Comparison of ENCODE assay signal across 11 mouse cellular contexts in genomic region chr14:76617447-76617846, GRCm38 (mm10).
DNase-seq lines count a peak whose midpoint lies in the region; ATAC-seq and TF ChIP-seq lines count a peak whose summit lies in the region.
"Had no signal": no experiment of that assay in that cellular context is flagged by ENCODE, and none has a peak within 500 bp of the region (broad histone marks: within the 10 kb centered on the region; RNA-seq: fewer than 3 reads in every experiment).

No protein-coding gene starts in this region.

- WGBS in cerebellum, adult 2 months = 22% methylated on average over 11 of the region's 11 CpGs
- 87% methylated on average over 11 of the region's 11 CpGs for whole genome bisulfite sequencing in embryonic facial prominence, embryonic 10.5 days
- 63% methylated on average over 11 of the region's 11 CpGs for WGBS in lung, postnatal 0 days

- peak; percentile 56 to 57 for DNase-seq in left cerebral cortex, postnatal 10 days (ENCODE audit: extremely low spot score in 1 of 2, low spot score in 2 of 2)
- DNase-seq in left cerebral cortex, postnatal 36 days (ENCODE audit: low spot score in 2 of 2) = no peak
- DNase-seq in cerebellum, adult 2 months = peak; percentile 58 to 76
- DNase-seq in embryonic facial prominence, embryonic 10.5 days (ENCODE audit: low spot score) = no peak
- DNase-seq in lung, postnatal 0 days (ENCODE audit: low spot score) = peak; percentile 73
- no peak for DNase-seq in kidney, postnatal 14 days
- DNase-seq in embryo, embryonic 11 days = no peak
- no peak for DNase-seq in adrenal gland, postnatal 36 days
- DNase-seq: adrenal gland, postnatal 10 days had no signal

- no peak for TF ChIP-seq EP300 in lung, postnatal 0 days (IDR thresholded peaks at IDR 0.05)

- no peak overlapping the region for H3K4me2 ChIP-seq in lung, postnatal 0 days (replicated peaks; ENCODE audit: low read depth, low read length)
- H3K4me2 ChIP-seq: heart, embryonic 11.5 days had no signal

- H3K9me3 ChIP-seq in embryonic facial prominence, embryonic 10.5 days = no peaks in the 10 kb centered on the region
- H3K9me3 ChIP-seq in lung, postnatal 0 days (ENCODE audit: low read length) = no peaks in the 10 kb centered on the region

- no peaks in the 10 kb centered on the region for H3K36me3 ChIP-seq in embryonic facial prominence, embryonic 10.5 days (replicated peaks)
- H3K36me3 ChIP-seq in lung, postnatal 0 days (ENCODE audit: insufficient read depth, low read length) = no peaks in the 10 kb centered on the region

- intact Hi-C loops in left cerebral cortex, postnatal 10 days (cut with DNase I) = loop anchor here (10.0 kb wide), 1 partner anchor 63 kb away; the partner anchor contains the start of gene Serp2
- intact Hi-C loops in left cerebral cortex, postnatal 36 days (cut with DNase I) = no loop called here

- peak overlapping the region; percentile 36; the same call in 1 of the 2 replicates for H3K27ac ChIP-seq in cerebellum, adult 2 months (ENCODE audit: insufficient read depth, low read length)
- H3K27ac ChIP-seq in embryonic facial prominence, embryonic 10.5 days (replicated peaks) = 0 out of 2 replicates have a peak overlapping the region, but pooled peaks have one; percentile 49
- peak overlapping the region; percentile 21 for H3K27ac ChIP-seq in lung, postnatal 0 days (ENCODE audit: low read length)

- H3K9ac ChIP-seq in lung, postnatal 0 days (replicated peaks; ENCODE audit: low read depth) = no peak overlapping the region

- H3K4me1 ChIP-seq in cerebellum, adult 2 months (ENCODE audit: control insufficient read depth, insufficient read depth, low read length) = peaks cover 23% of the 10 kb centered on the region
- H3K4me1 ChIP-seq in embryonic facial prominence, embryonic 10.5 days = peaks cover 54% of the 10 kb centered on the region
- H3K4me1 ChIP-seq in lung, postnatal 0 days (ENCODE audit: insufficient read depth, low read depth, low read length) = peaks cover 2% of the 10 kb centered on the region; the same call in 1 of the 2 replicates

- H3K27me3 ChIP-seq in cerebellum, adult 2 months (ENCODE audit: control insufficient read depth, insufficient read depth, low read length) = no peaks in the 10 kb centered on the region
- no peaks in the 10 kb centered on the region for H3K27me3 ChIP-seq in embryonic facial prominence, embryonic 10.5 days (replicated peaks; ENCODE audit: low read depth, poor library complexity, severe bottlenecking)
- H3K27me3 ChIP-seq in lung, postnatal 0 days (replicated peaks; ENCODE audit: insufficient read depth, low read length) = no peaks in the 10 kb centered on the region

- no peak for TF ChIP-seq CTCF in cerebellum, adult 2 months (IDR thresholded peaks at IDR 0.05; ENCODE audit: borderline replicate concordance, insufficient read depth, low read depth, low read length)
- TF ChIP-seq CTCF in lung, postnatal 0 days (IDR thresholded peaks at IDR 0.05) = 0 out of 2 replicates have a peak, but pooled peaks have one; percentile 11

- H3K4me3 ChIP-seq in cerebellum, adult 2 months (replicated peaks; ENCODE audit: insufficient read depth, low read depth, low read length) = no peak overlapping the region
- H3K4me3 ChIP-seq in embryonic facial prominence, embryonic 10.5 days = no peak overlapping the region
- no peak overlapping the region for H3K4me3 ChIP-seq in lung, postnatal 0 days (ENCODE audit: low read depth, low read length)
- H3K4me3 ChIP-seq: erythroblast, embryonic 14.5 days had no signal

- TF ChIP-seq POLR2A in cerebellum, adult 2 months (IDR thresholded peaks at IDR 0.05; ENCODE audit: borderline replicate concordance, insufficient read depth, low read length) = no peak

- peak; percentile 48 for ATAC-seq in lung, postnatal 0 days

Comparison
In these comparisons a context has a peak if more than half of its experiments do, and no peak if none do; other contexts are left out.
1. DNase-seq: peak in left cerebral cortex, postnatal 10 days (2 of 2), cerebellum, adult 2 months (2 of 2) and lung, postnatal 0 days (single experiment); none in left cerebral cortex, postnatal 36 days (0 of 2), embryonic facial prominence, embryonic 10.5 days (single experiment), kidney, postnatal 14 days (single experiment), embryo, embryonic 11 days (single experiment) and adrenal gland, postnatal 36 days (0 of 2).
2. Peak in every context shown above with its lines, with median percentiles within 50 percentile points of each other: H3K27ac ChIP-seq.